Mouse (Mus musculus): Measurements from ENCODE around the gene Syne3.

DNA sequence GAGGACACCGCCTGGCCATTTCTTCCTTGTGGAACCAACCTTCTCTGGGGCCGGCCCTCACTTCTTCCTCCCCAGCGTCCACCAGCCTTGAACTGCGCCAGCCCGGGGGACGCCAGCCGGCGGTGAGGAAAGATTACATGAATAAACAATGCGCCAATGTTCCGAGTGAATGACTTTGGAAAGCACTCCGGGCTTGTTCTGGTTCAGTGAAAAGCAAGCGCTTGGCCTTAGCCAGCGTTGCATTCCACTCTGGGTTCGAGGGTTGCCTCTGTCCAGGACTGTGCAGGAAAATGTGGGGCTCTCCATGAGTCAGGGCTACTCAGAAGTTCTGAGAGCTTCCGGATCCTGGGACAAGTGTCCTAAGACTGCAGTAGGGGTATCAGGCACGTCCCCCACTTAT, 113.0 kb downstream of the Syne3 start:
- TF ChIP-seq CTCF (IDR thresholded peaks at IDR 0.05; ENCODE audit: low read depth) = no peak
- no peak for TF ChIP-seq EP300 (IDR thresholded peaks at IDR 0.05; ENCODE audit: low read depth)

Data from heart, postnatal 0 days (tissue).